ENCODE assay signal across 9 mouse cellular contexts in the genomic region with DNA sequence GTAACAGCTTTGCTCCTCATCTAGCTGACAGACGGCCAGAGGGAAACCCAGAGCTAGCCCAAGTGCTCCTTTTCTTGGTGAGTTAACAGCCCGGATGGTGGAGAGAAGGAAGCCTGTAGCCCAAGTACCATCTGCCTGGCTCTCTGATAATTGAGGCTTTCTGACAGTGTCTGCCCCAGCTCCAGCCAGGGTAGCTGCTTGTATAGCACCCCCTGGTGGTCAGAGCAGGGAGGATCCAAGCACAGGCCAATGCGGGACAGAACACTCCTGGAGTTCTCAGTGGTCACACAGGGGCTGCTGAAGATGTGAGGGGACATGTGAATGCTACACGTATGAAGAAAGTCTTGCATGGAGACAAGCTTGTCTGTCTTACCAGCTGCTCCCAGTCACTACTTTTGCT. TPM values are rescaled to one million over a fixed set of nuclear protein-coding genes. Genes with fewer than 3 reads are reported as not detected.
DNase-seq lines count a peak whose midpoint lies in the region; ATAC-seq and TF ChIP-seq lines count a peak whose summit lies in the region.
"Had no signal": no experiment of that assay in that cellular context is flagged by ENCODE, and none has a peak within 500 bp of the region (broad histone marks: within the 10 kb centered on the region; RNA-seq: fewer than 3 reads in every experiment).

No protein-coding gene starts in this region.

- ATAC-seq in megakaryocyte progenitor cell, adult 5-6 weeks (replicated peaks; ENCODE audit: poor library complexity) = peak; percentile 69

- intact Hi-C loops in heart, postnatal 10 days (cut with DNase I) = loop anchor here (1.0 to 5.0 kb wide), 3 partner anchors 97 to 145 kb away; a partner anchor contains a TSS

- no peak overlapping the region for H3K27ac ChIP-seq in bone marrow, adult 2 months (ENCODE audit: control insufficient read depth, insufficient read depth, low read depth, low read length, poor library complexity)
- H3K27ac ChIP-seq in embryonic fibroblast, embryonic 13.5 days (ENCODE audit: insufficient read depth, low read length) = no peak overlapping the region
- H3K27ac ChIP-seq: limb, embryonic 13.5 days had no signal

- TF ChIP-seq CTCF in bone marrow, adult 2 months (IDR thresholded peaks at IDR 0.05; ENCODE audit: control insufficient read depth, insufficient read depth, low read length) = peak; percentile 96
- peak; percentile 86; the same call in 1 of the 2 replicates for TF ChIP-seq CTCF in embryonic fibroblast, embryonic 13.5 days (IDR thresholded peaks at IDR 0.05; ENCODE audit: borderline replicate concordance, insufficient read depth, low read length)

- WGBS in bone marrow, adult 2 months = 39% methylated on average over 4 of the region's 4 CpGs

- H3K4me3 ChIP-seq in bone marrow, adult 2 months (replicated peaks; ENCODE audit: control insufficient read depth, low read depth, low read length) = no peak overlapping the region
- no peak overlapping the region for H3K4me3 ChIP-seq in embryonic fibroblast, embryonic 13.5 days (ENCODE audit: insufficient read depth, low read length)
- H3K4me3 ChIP-seq: limb, embryonic 13.5 days had no signal

- DNase-seq in MEL-GATA-1-ER (ENCODE audit: extremely low read depth, low read depth) = peak; percentile 26
- peak; percentile 86 to 91 for DNase-seq in heart, postnatal 10 days
- DNase-seq in layer of hippocampus, postnatal 14 days (ENCODE audit: low spot score in 2 of 2) = peak; percentile 74 to 77
- DNase-seq in skeletal muscle tissue, adult 2 months (ENCODE audit: low read depth, low spot score) = peak; percentile 64
- DNase-seq in yolk sac, embryonic 10.5 days (ENCODE audit: low spot score) = peak; percentile 42

- no peak for TF ChIP-seq POLR2A in bone marrow, adult 2 months (IDR thresholded peaks at IDR 0.05; ENCODE audit: borderline replicate concordance, control insufficient read depth, low read depth, low read length)
- TF ChIP-seq POLR2A in embryonic fibroblast, embryonic 13.5 days (IDR thresholded peaks at IDR 0.05; ENCODE audit: low read depth, low read length) = no peak

- H3K4me1 ChIP-seq in bone marrow, adult 2 months (ENCODE audit: control insufficient read depth, insufficient read depth, low read length) = no peaks in the 10 kb centered on the region; the same call in 1 of the 2 replicates
- H3K4me1 ChIP-seq in embryonic fibroblast, embryonic 13.5 days (ENCODE audit: control insufficient read depth, insufficient read depth, low read length) = no peaks in the 10 kb centered on the region
- H3K4me1 ChIP-seq: limb, embryonic 13.5 days had no signal

RNA-seq across cellular contexts. Expression of a gene that starts 47.7 kb away (rescaled TPM):
- 0.72 and 1.8 TPM in 2 replicates for polyA plus RNA-seq in bone marrow, adult 2 months (2011; ENCODE audit: insufficient read depth, insufficient read length, low replicate concordance, missing spikeins)
- 24.2 and 41.0 TPM in 2 replicates for polyA plus RNA-seq in embryonic fibroblast, embryonic 13.5 days (2011; ENCODE audit: insufficient read length, low read depth, missing spikeins)
- 100 to 1,000 TPM; 315 to 324 TPM for total RNA-seq in heart, postnatal 10 days (2021)
- total RNA-seq in layer of hippocampus, postnatal 14 days (2021) = 10 to 100 TPM; 13.9 to 15.1 TPM
- total RNA-seq in megakaryocyte progenitor cell, adult 5-6 weeks (2015) = not detected in 2 replicates
- 0.17 TPM in 2 replicates for total RNA-seq in megakaryocyte progenitor cell, adult 5-6 weeks (2017)

Comparison
In these comparisons a context has a peak if more than half of its experiments do, and no peak if none do; other contexts are left out.
1. DNase-seq: peak in every context shown above with its lines; median percentile 88 in heart, postnatal 10 days; 76 in layer of hippocampus, postnatal 14 days; 64 in skeletal muscle tissue, adult 2 months; 42 in yolk sac, embryonic 10.5 days; 26 in MEL-GATA-1-ER.
2. RNA of a gene that starts 47.7 kb away (total RNA-seq): 315 to 324 TPM in heart, postnatal 10 days; 13.9 to 15.1 TPM in layer of hippocampus, postnatal 14 days and 0.17 TPM in megakaryocyte progenitor cell, adult 5-6 weeks; every median in the first group is over 10 times any median in the second.